Mouse (Mus musculus) T-helper 2 cell (primary cell): ENCODE measurements around the gene Ttc13.

Experiments used
- in situ Hi-C: fragments of 300-600 bp; cut with MboI, MseI; formaldehyde crosslinking; loops from one replicate; pipeline ENCODE4 v1.15.1; 2025; ENCODE audit warnings: high pct_unique_total_duplicates

Ttc13 gene

GRCm38 (mm10) chr8:124658415-124658814, 63.4 kb downstream of the Ttc13 start:
- in situ Hi-C loops, result no loop called here

- in situ Hi-C loops, result no loop called here
Observed at GRCm38 (mm10) chr8:124657961-124658360, 63.8 kb downstream of the Ttc13 start.

- in situ Hi-C loops, result no loop called here
Observed at GRCm38 (mm10) chr8:124653568-124654475, 68.0 kb downstream of the Ttc13 start.

GRCm38 (mm10) chr8:124652546-124652945, 69.2 kb downstream of the Ttc13 start:
- in situ Hi-C loops, result no loop called here

GRCm38 (mm10) chr8:124651776-124652175, 70.0 kb downstream of the Ttc13 start:
- in situ Hi-C loops, result no loop called here

GRCm38 (mm10) chr8:124648311-124648710, 73.5 kb downstream of the Ttc13 start:
- in situ Hi-C loops, result no loop called here

GRCm38 (mm10) chr8:124643540-124644339, 78.0 kb downstream of the Ttc13 start:
- in situ Hi-C loops, result no loop called here

- in situ Hi-C loops, result no loop called here
Observed at GRCm38 (mm10) chr8:124641599-124641998, 80.2 kb downstream of the Ttc13 start.

GRCm38 (mm10) chr8:124635247-124635502, 86.6 kb downstream of the Ttc13 start:
- in situ Hi-C loops, result no loop called here

- in situ Hi-C loops, result no loop called here
Observed at GRCm38 (mm10) chr8:124634411-124635246, 87.2 kb downstream of the Ttc13 start.

- in situ Hi-C loops, result no loop called here
Observed at GRCm38 (mm10) chr8:124633001-124633703, 88.6 kb downstream of the Ttc13 start.

- in situ Hi-C loops, result no loop called here
Observed at GRCm38 (mm10) chr8:124631966-124632365, 89.8 kb downstream of the Ttc13 start.

- in situ Hi-C loops, result no loop called here
Observed at GRCm38 (mm10) chr8:124630891-124631290, 90.9 kb downstream of the Ttc13 start.

- in situ Hi-C loops, result no loop called here
Observed at GRCm38 (mm10) chr8:124630489-124630888, 91.3 kb downstream of the Ttc13 start.

- in situ Hi-C loops, result no loop called here
Observed at GRCm38 (mm10) chr8:124626251-124626650, 95.5 kb downstream of the Ttc13 start.
